Mouse (Mus musculus): ENCODE data around the gene Msrb3.

GRCm38 (mm10) chr10:120827761-120828160 is 71.1 kb downstream of the Msrb3 start:
- TF ChIP-seq CTCF (IDR thresholded peaks at IDR 0.05; ENCODE audit: low read depth, low read length) (no peak), GATA1 (IDR thresholded peaks at IDR 0.05; ENCODE audit: borderline replicate concordance, low read length) (no peak), TAL1 (conservative IDR thresholded peaks at IDR 0.05; ENCODE audit: low read depth, low read length) (no peak), POLR2AphosphoS5 (IDR thresholded peaks at IDR 0.05; ENCODE audit: insufficient replicate concordance, low read depth, low read length) (no peak), GATA2 (IDR thresholded peaks at IDR 0.05; ENCODE audit: borderline replicate concordance, low read depth, low read length) (no peak)

Measured in G1E (cell line).